Mouse (Mus musculus) thymus, adult 2 months (tissue): Measurements from ENCODE around the gene Eefsec.

ENCODE experiments used
- CTCF ChIP-seq: fragments of 200-500 bp; IDR thresholded peaks from 2 replicates; pipeline ENCODE4 v1.5.1; 2012; ENCODE audit warnings: mild to moderate bottlenecking, control low read depth, low read length, moderate library complexity, borderline replicate concordance; ENCODE audit not compliant: control insufficient read depth, poor library complexity, insufficient read depth; ENCODE audit errors: extremely low read depth
- POLR2A ChIP-seq: fragments of 200-500 bp; IDR thresholded peaks from 2 replicates; pipeline ENCODE4 v1.6.1; 2012; ENCODE audit warnings: mild to moderate bottlenecking, low read length, control low read depth, moderate library complexity; ENCODE audit not compliant: control insufficient read depth, poor library complexity, insufficient read depth; ENCODE audit errors: extremely low read depth

DNA sequence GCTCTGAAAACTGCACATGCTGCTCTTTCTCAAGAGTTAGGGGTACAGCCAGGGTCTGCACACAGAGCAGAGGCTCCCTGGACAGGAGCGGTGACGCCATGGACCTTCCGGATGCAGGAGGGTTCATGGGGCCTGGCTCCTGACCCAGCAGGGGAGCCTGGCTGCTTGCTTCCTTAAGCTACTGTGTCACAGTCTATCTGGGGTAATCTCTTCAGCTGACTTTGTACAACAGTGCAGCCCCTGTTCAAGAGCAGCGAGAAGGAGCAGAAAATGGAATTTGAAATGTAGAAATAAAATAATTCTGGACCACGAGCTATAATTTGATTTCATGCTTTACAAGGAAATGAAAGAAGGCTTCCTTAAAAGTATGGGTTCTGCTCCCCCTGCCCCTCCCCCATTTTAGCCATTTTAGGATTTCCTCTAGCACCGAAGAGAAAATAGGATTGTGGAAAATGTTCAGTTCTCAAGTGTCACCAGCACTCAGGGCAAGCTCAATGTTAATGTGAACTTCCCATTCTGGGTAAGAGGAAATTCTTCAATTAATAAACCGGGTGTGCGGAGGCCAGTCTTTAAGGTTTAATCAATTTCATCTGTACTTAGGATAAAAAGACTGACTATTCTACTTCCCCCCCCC lies 61.8 kb downstream of the Eefsec start:
- TF ChIP-seq POLR2A (no peak), CTCF (no peak)
